Mouse (Mus musculus): Measurements from ENCODE around the gene Snrpb2.

GRCm38 (mm10) chr2:143084852-143085397 is 22.1 kb downstream of the Snrpb2 start:
- TF ChIP-seq CTCF (IDR thresholded peaks at IDR 0.05; ENCODE audit: low read depth) (no peak), EP300 (IDR thresholded peaks at IDR 0.05; ENCODE audit: low read depth) (no peak)
